Mouse (Mus musculus) gastrocnemius, adult 18-20 months (tissue): ENCODE measurements around the gene Gm42957. TPM values are rescaled to one million over a fixed set of nuclear protein-coding genes. Genes with fewer than 3 reads are reported as not detected.
"Not testable (repeated sequence)": the region's sequence is repeated elsewhere in the genome, so short reads cannot be mapped to it uniquely, and the experiment has no call there.

Experiments
- DNase-seq: peaks from one replicate; pipeline ENCODE4 v3.0.0; 2021; ENCODE audit warnings: low spot score
- long read RNA-seq, 2 experiments: library from polyadenylated mRNA; stranded (forward); transcript quantifications; one replicate each; pipeline ENCODE4 v2.0.0; 2021
- total RNA-seq, 2 experiments: library from RNA; stranded (reverse); gene quantifications; 2 replicates each; pipeline ENCODE4 v1.2.3; 2021

Gm42957 gene
- under 1 TPM in 1 of 2 experiments, not detected in 1; 0.07 TPM for total RNA-seq
- long read RNA-seq, experiment 1, partial matches to known transcripts, result 0 of 1 reads
- long read RNA-seq, experiment 1, other reads (novel, unspliced or antisense), result 1 of 1 reads
- long read RNA-seq, experiment 2, partial matches to known transcripts, result 0 of 1 reads
- long read RNA-seq, experiment 2, other reads (novel, unspliced or antisense), result 1 of 1 reads

DNA sequence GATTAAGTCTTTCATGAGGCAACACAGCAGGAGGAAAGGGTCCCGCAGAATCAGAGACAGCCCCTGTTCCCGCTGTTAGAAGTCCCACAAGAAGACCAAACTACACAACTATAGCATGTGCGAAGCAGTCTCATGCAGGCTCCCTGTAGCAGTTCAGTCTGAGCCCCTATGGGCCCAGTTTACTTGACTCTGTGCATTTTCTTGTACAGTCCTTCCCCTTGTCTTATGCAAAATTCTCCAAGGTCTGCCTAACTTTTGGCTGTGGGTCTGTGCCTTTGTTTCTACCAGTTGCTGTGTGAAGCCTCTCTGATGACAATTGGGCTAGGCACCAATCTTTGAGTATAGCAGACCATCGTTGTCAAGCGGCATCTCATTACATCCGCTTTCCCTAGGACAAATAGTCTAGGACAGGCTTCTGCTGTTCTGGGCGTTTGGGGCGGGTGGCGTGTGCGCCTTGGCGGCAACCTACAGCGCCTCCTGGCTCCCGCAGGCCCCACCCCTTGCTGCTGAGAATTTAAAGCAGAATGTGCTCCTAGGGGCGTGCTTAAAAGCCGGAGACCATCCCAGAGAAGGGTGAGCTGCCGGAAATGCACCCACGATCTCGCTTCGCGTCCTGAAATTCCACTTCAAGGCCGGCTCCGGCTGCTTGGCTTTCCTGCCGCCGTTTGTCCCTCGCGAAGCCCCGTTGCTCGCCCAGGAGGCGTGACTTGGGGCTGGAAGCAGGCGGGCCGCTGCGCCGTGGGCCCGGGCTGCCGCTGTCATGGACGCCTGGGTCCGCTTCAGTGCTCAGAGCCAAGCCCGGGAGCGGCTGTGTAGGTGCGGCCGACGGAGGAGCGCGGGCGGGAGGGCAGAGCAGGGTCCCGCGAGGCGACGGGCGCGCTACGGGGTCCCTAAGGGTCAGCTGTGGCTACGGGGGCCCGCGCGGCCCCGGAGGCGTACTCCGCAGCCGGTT lies at the start of gene Gm42957, which contains the start of gene Pex11b:
Gene Gm42957, plus strand, starts transcription at position 547 of the 952 bp plus-strand sequence.
Gene Pex11b, plus strand, starts transcription at position 449 of the 952 bp plus-strand sequence.
- DNase-seq, result peak; percentile 83

- no peak for DNase-seq
These were observed 44.6 kb upstream of the Gm42957 start for GRCm38 (mm10) chr3:96590657-96591056.

DNA sequence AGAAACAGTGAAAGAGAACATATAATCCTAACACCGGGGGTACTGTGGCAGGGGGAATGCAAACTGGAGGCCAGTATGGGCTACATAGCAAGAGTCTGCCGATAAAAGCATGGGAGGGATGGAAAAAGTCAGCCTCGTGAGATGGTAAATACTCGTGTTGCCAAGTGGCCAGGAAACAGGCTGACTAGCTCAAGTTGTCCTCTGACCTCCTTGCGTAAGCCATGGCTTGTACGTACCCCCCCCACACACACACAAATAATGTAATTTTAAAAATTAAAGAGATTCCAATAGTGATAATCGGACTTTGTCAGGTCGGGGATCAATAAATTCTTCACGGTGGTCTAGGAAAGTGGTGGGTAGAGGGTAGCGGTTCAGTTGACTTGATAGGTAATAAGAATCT lies 41.9 kb upstream of the Gm42957 start:
- DNase-seq, result peak; percentile 57

- peak; percentile 96 for DNase-seq
These were observed 41.3 kb upstream of the Gm42957 start, which contains the start of gene Polr3gl for GRCm38 (mm10) chr3:96593790-96594560. Polr3gl (minus strand) TSS chr3:96594181.

GRCm38 (mm10) chr3:96594851-96595250 lies 40.4 kb upstream of the Gm42957 start:
- no peak for DNase-seq

- DNase-seq, result no peak
These were observed 39.6 kb upstream of the Gm42957 start for GRCm38 (mm10) chr3:96595661-96596060.

- peak; percentile 66 for DNase-seq
These were observed 39.0 kb upstream of the Gm42957 start, which contains the start of gene Ankrd34a for GRCm38 (mm10) chr3:96596228-96596707. Ankrd34a (plus strand) TSS chr3:96596636.

GRCm38 (mm10) chr3:96596855-96597254 lies 38.4 kb upstream of the Gm42957 start:
- no peak for DNase-seq

GRCm38 (mm10) chr3:96597435-96597891 lies 37.8 kb upstream of the Gm42957 start:
- DNase-seq, result no peak

DNA sequence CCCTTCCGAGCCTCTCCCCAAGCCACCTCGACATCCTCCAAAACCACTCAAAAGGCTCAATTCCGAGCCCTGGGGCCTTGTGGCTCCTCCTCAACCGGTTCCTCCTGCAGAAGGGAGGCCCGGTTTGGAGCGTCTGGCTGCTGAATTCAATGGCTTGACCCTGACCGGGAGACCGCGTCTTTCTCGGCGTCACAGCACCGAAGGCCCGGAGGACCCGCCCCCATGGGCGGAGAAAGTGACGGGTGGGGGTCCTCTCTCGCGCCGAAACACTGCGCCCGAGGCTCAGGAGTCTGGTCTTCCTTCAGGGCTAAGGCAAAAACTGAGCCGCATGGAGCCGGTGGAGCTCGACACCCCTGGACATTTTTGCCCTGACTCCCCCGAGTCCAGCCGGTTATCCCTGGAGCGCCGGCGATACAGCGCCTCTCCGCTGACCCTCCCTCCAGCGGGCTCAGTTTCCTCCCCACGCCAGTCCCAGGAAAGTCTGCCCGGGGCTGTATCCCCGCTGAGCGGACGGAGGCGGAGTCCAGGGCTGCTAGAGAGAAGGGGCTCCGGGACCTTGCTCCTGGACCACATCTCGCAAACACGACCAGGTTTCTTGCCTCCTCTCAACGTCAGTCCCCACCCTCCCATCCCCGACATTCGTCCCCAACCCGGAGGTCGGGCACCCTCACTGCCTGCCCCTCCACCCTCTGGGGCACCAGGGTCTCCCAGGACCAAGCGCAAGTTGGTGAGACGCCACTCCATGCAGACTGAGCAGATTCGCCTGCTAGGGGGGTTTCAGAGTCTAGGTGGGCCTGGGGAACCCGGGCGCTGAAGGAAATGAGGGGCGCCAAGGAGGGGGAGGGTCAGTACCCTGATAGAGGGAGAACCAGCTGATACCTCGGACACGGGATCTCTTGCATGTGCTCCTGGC lies 36.9 kb upstream of the Gm42957 start:
- DNase-seq, result peak; percentile 64

- no peak for DNase-seq
These were observed 36.2 kb upstream of the Gm42957 start for GRCm38 (mm10) chr3:96599069-96599393.

DNA sequence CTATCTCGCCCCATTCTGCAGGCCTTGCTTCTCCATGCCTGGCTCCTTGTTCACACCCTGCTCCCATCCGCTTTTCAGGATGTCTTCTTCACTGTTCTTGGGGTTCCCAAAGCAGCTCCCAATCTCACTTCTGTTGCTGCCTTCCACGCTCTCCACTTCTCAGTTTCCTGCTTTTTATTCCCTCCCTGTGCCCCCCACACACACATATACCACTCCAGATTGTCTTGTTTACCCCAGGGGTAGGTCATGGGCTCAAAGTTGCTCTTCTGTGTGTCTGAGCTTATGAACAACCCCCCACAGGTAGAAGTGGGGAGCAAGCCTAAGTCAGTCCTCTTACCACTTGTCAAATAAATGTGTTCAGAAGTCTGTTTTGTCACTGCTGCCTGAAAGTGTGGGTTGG lies 35.9 kb upstream of the Gm42957 start:
- DNase-seq, result no peak

- DNase-seq, result peak; percentile 96
These were observed 34.5 kb upstream of the Gm42957 start, which contains the start of gene Lix1l for GRCm38 (mm10) chr3:96600639-96601250. Lix1l (plus strand) TSS chr3:96601149.

DNA sequence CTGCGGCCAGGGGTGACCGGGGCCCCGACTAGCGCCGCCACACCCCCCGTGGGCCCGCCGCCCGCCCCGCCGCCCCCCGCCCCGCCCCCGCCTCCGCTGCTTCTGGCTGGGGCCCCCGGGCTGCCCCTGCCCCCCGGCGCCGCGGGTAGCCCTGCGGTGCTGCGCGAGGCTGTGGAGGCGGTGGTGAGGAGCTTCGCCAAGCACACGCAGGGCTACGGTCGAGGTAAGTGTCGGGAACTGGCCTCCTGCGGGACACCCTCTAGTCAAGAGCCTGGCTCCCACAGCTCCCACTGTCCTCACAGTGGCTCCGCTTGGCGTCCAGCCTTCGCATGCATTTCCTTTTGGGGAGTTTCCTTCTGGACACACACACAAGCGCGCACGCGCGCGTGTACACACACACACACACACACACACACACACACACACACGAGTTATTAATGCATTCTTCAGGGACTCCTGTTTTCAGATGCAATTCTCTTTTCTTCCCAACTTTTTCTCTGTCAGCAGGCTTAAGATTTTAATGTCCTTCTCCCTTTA lies 34.0 kb upstream of the Gm42957 start:
- DNase-seq, result peak; percentile 63

DNA sequence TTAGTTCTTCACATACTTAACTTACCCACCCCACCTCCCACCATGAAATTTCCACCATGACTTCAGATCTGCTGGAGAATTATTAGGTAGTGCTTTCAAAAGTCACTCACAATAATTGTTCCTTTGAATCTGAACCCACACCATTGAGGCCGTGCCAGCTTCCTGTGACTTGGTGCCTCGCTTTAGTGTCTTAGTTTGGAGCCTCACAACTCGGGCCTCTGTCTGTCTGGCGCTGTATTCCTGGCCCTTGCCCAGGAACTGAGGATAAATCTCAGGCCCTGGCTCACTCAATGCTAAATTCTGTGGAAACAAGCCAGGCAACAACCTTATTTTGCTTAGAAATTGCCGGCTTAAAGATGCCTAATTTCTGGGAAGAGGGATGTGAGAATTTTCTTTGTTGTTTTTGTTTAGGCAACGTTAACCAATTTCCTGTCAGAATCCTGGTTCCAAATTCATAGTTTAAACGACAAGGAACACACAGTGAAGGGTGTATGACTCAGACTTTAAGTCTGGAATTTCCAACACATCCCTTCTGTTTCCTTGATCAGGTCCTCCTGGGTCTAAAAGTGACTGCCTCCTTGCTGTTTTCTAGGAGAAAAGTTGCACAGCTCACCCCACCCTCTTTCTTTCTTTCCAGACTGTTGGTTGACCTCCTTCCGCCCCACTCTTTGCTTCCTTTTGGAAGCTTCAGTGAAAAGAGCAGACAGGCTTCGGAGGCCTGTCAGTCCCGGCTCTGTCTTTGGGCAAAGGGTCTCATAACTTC lies 33.2 kb upstream of the Gm42957 start:
- DNase-seq, result no peak

GRCm38 (mm10) chr3:96602704-96603084 lies 32.6 kb upstream of the Gm42957 start:
- no peak for DNase-seq

- no peak for DNase-seq
These were observed 32.0 kb upstream of the Gm42957 start for GRCm38 (mm10) chr3:96603311-96603710.

GRCm38 (mm10) chr3:96606007-96606406 lies 29.3 kb upstream of the Gm42957 start:
- DNase-seq, result not testable (repeated sequence)

DNA sequence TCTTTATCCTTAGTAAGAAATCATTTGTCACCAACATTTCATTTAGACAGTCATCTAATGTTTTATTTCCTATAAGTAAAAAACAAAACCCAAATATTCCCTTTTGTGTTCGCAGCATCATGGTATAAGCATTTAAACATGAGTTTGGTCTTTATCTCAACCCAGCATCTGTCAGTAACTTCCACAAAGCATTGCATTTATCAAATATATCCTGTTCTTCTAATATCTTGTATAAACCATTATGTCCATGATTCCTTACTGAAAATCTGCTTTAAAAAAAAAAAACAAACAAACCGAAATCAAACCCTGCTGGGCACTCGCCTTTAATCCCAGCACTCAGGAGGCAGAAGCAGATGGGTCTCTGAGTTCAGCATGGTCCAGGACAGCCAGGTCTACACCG lies 28.7 kb upstream of the Gm42957 start:
- no peak for DNase-seq
